Mouse (Mus musculus) CH12.LX (cell line): ENCODE results near the gene Pik3cb.

Experiments used
- CTCF ChIP-seq, 2 experiments: IDR thresholded peaks in 1 of 2; conservative IDR thresholded peaks in 1 of 2; 2 replicates each; pipeline ENCODE4 v1.5.1; 2011 to 2012; ENCODE audit warnings: low read depth in 2 of 2, low read length in 2 of 2, improper control_type of control experiment in 1 of 2, inconsistent platforms in 1 of 2, mild to moderate bottlenecking in 1 of 2, moderate library complexity in 1 of 2
- EP300 ChIP-seq: IDR thresholded peaks from 2 replicates; pipeline ENCODE4 v1.6.1; 2011; ENCODE audit warnings: low read length, improper control_type of control experiment
- GABPA ChIP-seq: IDR thresholded peaks from 2 replicates; pipeline ENCODE4 v1.6.1; 2012; ENCODE audit warnings: low read depth, low read length, improper control_type of control experiment, inconsistent platforms; ENCODE audit not compliant: insufficient replicate concordance
- KAT2A ChIP-seq: IDR thresholded peaks from 2 replicates; pipeline ENCODE4 v1.6.1; 2012; ENCODE audit warnings: low read length, improper control_type of control experiment, inconsistent platforms; ENCODE audit not compliant: insufficient replicate concordance
- MAX ChIP-seq: IDR thresholded peaks from 2 replicates; pipeline ENCODE4 v1.6.1; 2011; ENCODE audit warnings: low read length, improper control_type of control experiment
- MXI1 ChIP-seq: IDR thresholded peaks from 2 replicates; pipeline ENCODE4 v1.6.1; 2011; ENCODE audit warnings: mild to moderate bottlenecking, low read depth, low read length, improper control_type of control experiment
- NELFE ChIP-seq: IDR thresholded peaks from 2 replicates; pipeline ENCODE4 v1.6.1; 2011; ENCODE audit warnings: low read depth, low read length, improper control_type of control experiment
- POLR2A ChIP-seq: IDR thresholded peaks from 2 replicates; pipeline ENCODE4 v1.6.1; 2011; ENCODE audit warnings: low read depth, mild to moderate bottlenecking, improper control_type of control experiment, low read length
- RCOR1 ChIP-seq: conservative IDR thresholded peaks from 2 replicates; pipeline ENCODE4 v1.6.1; 2012; ENCODE audit warnings: low read depth, mild to moderate bottlenecking, inconsistent platforms, low read length, improper control_type of control experiment
- SIN3A ChIP-seq: IDR thresholded peaks from 2 replicates; pipeline ENCODE4 v1.6.1; 2012; ENCODE audit warnings: low read length, improper control_type of control experiment, inconsistent platforms
- SMC3 ChIP-seq: IDR thresholded peaks from 2 replicates; pipeline ENCODE4 v1.6.1; 2011; ENCODE audit warnings: low read depth, low read length, improper control_type of control experiment
- TBP ChIP-seq: conservative IDR thresholded peaks from 2 replicates; pipeline ENCODE4 v1.6.1; 2011; ENCODE audit warnings: low read depth, low read length, improper control_type of control experiment
- TCF12 ChIP-seq: IDR thresholded peaks from 2 replicates; pipeline ENCODE4 v1.6.1; 2014; ENCODE audit warnings: low read depth, mild to moderate bottlenecking, inconsistent platforms, low read length, improper control_type of control experiment
- ZNF384 ChIP-seq: IDR thresholded peaks from 2 replicates; pipeline ENCODE4 v1.6.1; 2012; ENCODE audit warnings: low read depth, low read length, improper control_type of control experiment, inconsistent platforms

GRCm38 (mm10) chr9:99110213-99110612 lies 30.2 kb downstream of the Pik3cb start:
- TF ChIP-seq MXI1 (no peak), MAX (no peak), EP300 (no peak), CTCF (conservative IDR thresholded peaks at IDR 0.05 in 1 of 2, IDR thresholded peaks at IDR 0.05 in 1 of 2; ENCODE audit: low read depth in 2 of 2, low read length in 2 of 2) (no peak), ZNF384 (no peak), TBP (no peak), SIN3A (no peak), SMC3 (no peak), TCF12 (no peak), GABPA (no peak), NELFE (no peak), POLR2A (no peak), KAT2A (no peak), RCOR1 (no peak)
